Mouse (Mus musculus) CH12.LX (cell line): Measurements from ENCODE around the gene Cacna1b.

Source experiments
- CTCF ChIP-seq, 2 experiments: IDR thresholded peaks in 1 of 2; conservative IDR thresholded peaks in 1 of 2; 2 replicates each; pipeline ENCODE4 v1.5.1; 2011 to 2012; ENCODE audit warnings: low read depth in 2 of 2, low read length in 2 of 2, improper control_type of control experiment in 1 of 2, inconsistent platforms in 1 of 2, mild to moderate bottlenecking in 1 of 2, moderate library complexity in 1 of 2
- E2F4 ChIP-seq: IDR thresholded peaks from 2 replicates; pipeline ENCODE4 v1.6.1; 2011; ENCODE audit warnings: low read depth, low read length, improper control_type of control experiment; ENCODE audit not compliant: insufficient replicate concordance
- EP300 ChIP-seq: IDR thresholded peaks from 2 replicates; pipeline ENCODE4 v1.6.1; 2011; ENCODE audit warnings: low read length, improper control_type of control experiment
- ETS1 ChIP-seq: conservative IDR thresholded peaks from 2 replicates; pipeline ENCODE4 v1.6.1; 2012; ENCODE audit warnings: low read depth, mild to moderate bottlenecking, inconsistent platforms, low read length, improper control_type of control experiment, moderate library complexity
- MAFK ChIP-seq: IDR thresholded peaks from 2 replicates; pipeline ENCODE4 v1.6.1; 2011; ENCODE audit warnings: low read length, improper control_type of control experiment; ENCODE audit not compliant: insufficient replicate concordance
- MAX ChIP-seq: IDR thresholded peaks from 2 replicates; pipeline ENCODE4 v1.6.1; 2011; ENCODE audit warnings: low read length, improper control_type of control experiment
- MYC ChIP-seq: IDR thresholded peaks from 2 replicates; pipeline ENCODE4 v1.6.1; 2011; ENCODE audit warnings: low read depth, mild to moderate bottlenecking, improper control_type of control experiment, low read length
- NRF1 ChIP-seq: IDR thresholded peaks from 2 replicates; pipeline ENCODE4 v1.6.1; 2014; ENCODE audit warnings: low read depth, mild to moderate bottlenecking, inconsistent platforms, low read length, improper control_type of control experiment, moderate library complexity
- POLR2A ChIP-seq: IDR thresholded peaks from 2 replicates; pipeline ENCODE4 v1.6.1; 2011; ENCODE audit warnings: low read depth, mild to moderate bottlenecking, improper control_type of control experiment, low read length
- RAD21 ChIP-seq: IDR thresholded peaks from 2 replicates; pipeline ENCODE4 v1.6.1; 2011; ENCODE audit warnings: low read depth, mild to moderate bottlenecking, low read length, improper control_type of control experiment, moderate library complexity
- RCOR1 ChIP-seq: conservative IDR thresholded peaks from 2 replicates; pipeline ENCODE4 v1.6.1; 2012; ENCODE audit warnings: low read depth, mild to moderate bottlenecking, inconsistent platforms, low read length, improper control_type of control experiment
- SMC3 ChIP-seq: IDR thresholded peaks from 2 replicates; pipeline ENCODE4 v1.6.1; 2011; ENCODE audit warnings: low read depth, low read length, improper control_type of control experiment
- USF1 ChIP-seq: IDR thresholded peaks from 2 replicates; pipeline ENCODE4 v1.6.1; 2014; ENCODE audit warnings: low read depth, mild to moderate bottlenecking, inconsistent platforms, low read length, improper control_type of control experiment

- TF ChIP-seq SMC3: no peak
- no peak for TF ChIP-seq CTCF (conservative IDR thresholded peaks at IDR 0.05 in 1 of 2, IDR thresholded peaks at IDR 0.05 in 1 of 2; ENCODE audit: low read depth in 2 of 2, low read length in 2 of 2)
- no peak for TF ChIP-seq MYC
- TF ChIP-seq EP300: no peak
- TF ChIP-seq E2F4: no peak
- TF ChIP-seq MAX: no peak
- no peak for TF ChIP-seq POLR2A
- no peak for TF ChIP-seq MAFK
- TF ChIP-seq RAD21: no peak
- TF ChIP-seq RCOR1: no peak
- no peak for TF ChIP-seq NRF1
- TF ChIP-seq ETS1: no peak
- TF ChIP-seq USF1: no peak
Observed at GRCm38 (mm10) chr2:24607905-24608764, 154.8 kb downstream of the Cacna1b start.
